Mouse (Mus musculus): ENCODE results near the gene Atp5g3. TPM values are rescaled to one million over a fixed set of nuclear protein-coding genes. Genes with fewer than 3 reads are reported as not detected.

The Atp5g3 gene
- 181 TPM for total RNA-seq (2023)

GRCm38 (mm10) chr2:73911175-73911700, at the start of gene Atp5g3:
Gene Atp5g3 (minus strand): TSS chr2:73911326.

GRCm38 (mm10) chr2:73892464-73893296, 18.4 kb downstream of the Atp5g3 start, which contains the start of gene Atf2:
Gene Atf2 (minus strand): TSS chr2:73892639.

Other genes with a start within 250 kb of the Atp5g3 start
- gene Chn1, start 136.0 kb downstream of the Atp5g3 start, total RNA-seq (2023): 0.59 TPM
- gene Atf2, start 18.7 kb downstream of the Atp5g3 start, total RNA-seq (2023): 88.7 TPM